Mouse (Mus musculus): Measurements from ENCODE around the gene Ppard.

DNA sequence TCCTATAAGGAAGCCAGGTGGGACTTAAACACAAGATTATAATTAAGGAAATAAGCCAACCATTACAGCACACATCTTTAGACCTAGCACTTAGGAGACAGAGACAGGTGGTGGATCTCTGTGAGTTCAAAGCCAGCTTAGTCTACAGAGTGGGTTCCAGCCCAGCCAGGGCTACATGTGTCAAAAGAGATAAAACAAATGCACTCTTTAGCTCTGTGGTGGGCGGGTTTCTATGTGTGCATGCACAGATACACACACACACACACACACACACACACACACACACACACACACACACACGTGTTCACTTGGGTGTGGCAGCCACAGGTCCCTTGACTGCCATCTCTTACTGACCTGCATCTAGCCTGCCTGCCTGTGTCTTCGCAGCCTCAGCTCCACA is 45.7 kb downstream of the Ppard start:
- TF ChIP-seq CTCF (IDR thresholded peaks at IDR 0.05; ENCODE audit: borderline replicate concordance, insufficient read depth, low read depth, low read length) (no peak), POLR2A (IDR thresholded peaks at IDR 0.05; ENCODE audit: borderline replicate concordance, insufficient read depth, low read length) (no peak)
